Mouse (Mus musculus): ENCODE measurements around the gene Atp23.

Gene Atp23

GRCm38 (mm10) chr10:126911479-126911878, 10.3 kb upstream of the Atp23 start:
- no peak for DNase-seq (ENCODE audit: low read depth, low spot score)

- no peak for DNase-seq (ENCODE audit: low read depth, low spot score)
Observed at GRCm38 (mm10) chr10:126906811-126907210, 5.7 kb upstream of the Atp23 start.

GRCm38 (mm10) chr10:126905650-126906075, 4.5 kb upstream of the Atp23 start:
- peak; percentile 88 for DNase-seq (ENCODE audit: low read depth, low spot score)

- DNase-seq (ENCODE audit: low read depth, low spot score): no peak
Observed at GRCm38 (mm10) chr10:126905086-126905485, 3.9 kb upstream of the Atp23 start.

GRCm38 (mm10) chr10:126904221-126904620, 3.1 kb upstream of the Atp23 start:
- DNase-seq (ENCODE audit: low read depth, low spot score): no peak

GRCm38 (mm10) chr10:126901488-126901843, 311 bp upstream of the Atp23 start:
- DNase-seq (ENCODE audit: low read depth, low spot score): no peak

- no peak for DNase-seq (ENCODE audit: low read depth, low spot score)
Observed at GRCm38 (mm10) chr10:126895891-126896290, 5.3 kb downstream of the Atp23 start.

GRCm38 (mm10) chr10:126894061-126894460, 7.1 kb downstream of the Atp23 start:
- no peak for DNase-seq (ENCODE audit: low read depth, low spot score)

- no peak for DNase-seq (ENCODE audit: low read depth, low spot score)
Observed at GRCm38 (mm10) chr10:126893145-126893544, 8.0 kb downstream of the Atp23 start.

- no peak for DNase-seq (ENCODE audit: low read depth, low spot score)
Observed at GRCm38 (mm10) chr10:126873755-126874154, 27.4 kb downstream of the Atp23 start.

- DNase-seq (ENCODE audit: low read depth, low spot score): no peak
Observed at GRCm38 (mm10) chr10:126872256-126872655, 28.9 kb downstream of the Atp23 start.

- DNase-seq (ENCODE audit: low read depth, low spot score): peak; percentile 52
Observed at GRCm38 (mm10) chr10:126869372-126870318, 31.5 kb downstream of the Atp23 start.

- DNase-seq (ENCODE audit: low read depth, low spot score): no peak
Observed at GRCm38 (mm10) chr10:126865284-126865683, 35.9 kb downstream of the Atp23 start.

GRCm38 (mm10) chr10:126862193-126862592, 39.0 kb downstream of the Atp23 start:
- DNase-seq (ENCODE audit: low read depth, low spot score): no peak

- DNase-seq (ENCODE audit: low read depth, low spot score): no peak
Observed at GRCm38 (mm10) chr10:126853286-126853685, 47.9 kb downstream of the Atp23 start.

- peak; percentile 32 for DNase-seq (ENCODE audit: low read depth, low spot score)
Observed at GRCm38 (mm10) chr10:126845309-126845911, 55.7 kb downstream of the Atp23 start.

GRCm38 (mm10) chr10:126844689-126845088, 56.5 kb downstream of the Atp23 start:
- no peak for DNase-seq (ENCODE audit: low read depth, low spot score)

GRCm38 (mm10) chr10:126840266-126840665, 60.9 kb downstream of the Atp23 start:
- DNase-seq (ENCODE audit: low read depth, low spot score): no peak

- no peak for DNase-seq (ENCODE audit: low read depth, low spot score)
Observed at GRCm38 (mm10) chr10:126833006-126833405, 68.1 kb downstream of the Atp23 start.

GRCm38 (mm10) chr10:126831329-126831728, 69.8 kb downstream of the Atp23 start:
- no peak for DNase-seq (ENCODE audit: low read depth, low spot score)

GRCm38 (mm10) chr10:126828618-126829017, 72.5 kb downstream of the Atp23 start:
- no peak for DNase-seq (ENCODE audit: low read depth, low spot score)

- no peak for DNase-seq (ENCODE audit: low read depth, low spot score)
Observed at GRCm38 (mm10) chr10:126827941-126828593, 73.1 kb downstream of the Atp23 start.
